Mouse (Mus musculus) 3T3-L1 (cell line): ENCODE data around the gene Ptprg.

Experiments
- DNase-seq: peaks from one replicate; pipeline ENCODE4 v3.0.0-alpha.2; 2015; ENCODE audit warnings: low read depth, low spot score

The Ptprg gene

DNA sequence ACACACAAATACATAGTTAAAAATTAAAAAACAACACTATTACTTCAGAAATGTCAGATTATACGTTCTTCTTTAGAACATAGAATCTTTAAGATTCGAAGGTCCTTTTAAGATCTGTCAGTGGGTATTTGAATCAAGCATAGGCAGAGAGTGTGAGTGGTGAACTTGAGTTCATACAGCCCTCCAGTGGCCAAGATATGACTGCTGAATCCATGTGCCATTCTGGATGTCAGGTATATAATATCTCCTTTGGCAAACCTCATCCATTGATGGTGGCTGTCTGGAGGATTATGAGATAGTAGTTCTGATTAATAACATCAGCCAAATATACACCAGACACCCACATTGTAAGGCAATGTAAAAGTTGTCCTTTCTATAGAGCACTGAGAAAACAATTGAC, 266.0 kb downstream of the Ptprg start:
- DNase-seq = no peak

DNA sequence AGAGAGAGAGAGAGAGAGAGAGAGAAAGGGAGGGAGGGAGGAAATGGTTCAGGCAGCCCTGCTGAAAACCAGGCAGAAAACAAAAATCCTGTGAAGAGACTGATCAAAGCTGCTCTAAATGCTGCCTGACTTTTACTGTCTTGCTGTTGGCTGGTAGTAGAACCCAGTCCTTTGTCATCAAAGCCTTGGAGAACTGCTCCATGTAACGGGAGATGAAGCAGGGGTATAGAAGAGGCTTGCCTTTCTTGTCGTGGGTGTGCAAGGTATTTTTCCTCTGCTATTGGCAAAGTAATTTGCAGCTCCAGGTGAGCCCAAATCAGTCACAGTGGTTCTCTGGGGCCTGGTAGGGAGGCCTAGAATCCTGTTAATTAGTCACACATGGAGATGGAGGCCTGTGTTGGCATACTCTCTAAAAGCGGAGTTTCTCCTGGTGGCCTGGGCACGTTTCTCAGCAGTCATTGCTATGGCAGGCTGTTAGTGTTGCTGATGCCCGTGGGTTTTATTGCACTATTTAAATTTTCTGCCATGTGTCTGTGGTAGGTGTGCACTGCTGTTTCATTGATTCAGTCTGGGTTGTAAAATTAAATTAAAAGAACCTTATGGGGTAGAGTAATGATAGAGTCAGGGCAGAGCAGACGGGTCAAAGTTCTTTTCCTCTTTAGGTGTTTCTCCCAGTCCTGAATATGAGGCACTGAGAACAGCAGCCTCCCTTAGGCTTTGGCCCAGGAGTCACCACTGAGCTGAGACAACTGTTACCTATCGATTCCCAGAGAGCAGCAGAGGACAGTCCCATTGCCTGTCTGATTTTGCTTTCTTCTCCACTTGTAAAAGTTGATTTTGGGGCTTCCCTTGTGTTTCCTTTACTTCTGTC, 269.7 kb downstream of the Ptprg start:
- DNase-seq = no peak

DNA sequence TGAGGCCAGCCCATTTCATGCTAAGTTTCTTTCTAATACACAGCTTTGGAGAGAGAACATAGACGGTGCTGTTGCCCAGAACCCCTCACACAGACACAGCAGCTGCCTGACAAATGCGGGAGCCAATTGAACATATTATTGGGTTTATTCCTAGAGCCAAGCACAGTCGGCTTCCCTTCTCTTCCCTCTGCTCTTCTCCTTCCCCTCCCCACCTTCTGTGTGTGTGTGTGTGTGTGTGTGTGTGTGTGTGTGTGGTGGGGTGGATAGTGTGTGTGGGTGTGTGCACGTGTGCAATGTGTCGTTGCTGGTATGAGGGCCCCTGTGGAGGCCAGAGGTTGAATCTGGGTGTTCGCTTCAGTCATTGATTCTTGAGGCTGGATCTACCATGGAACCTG, 270.4 kb downstream of the Ptprg start:
- no peak for DNase-seq

DNA sequence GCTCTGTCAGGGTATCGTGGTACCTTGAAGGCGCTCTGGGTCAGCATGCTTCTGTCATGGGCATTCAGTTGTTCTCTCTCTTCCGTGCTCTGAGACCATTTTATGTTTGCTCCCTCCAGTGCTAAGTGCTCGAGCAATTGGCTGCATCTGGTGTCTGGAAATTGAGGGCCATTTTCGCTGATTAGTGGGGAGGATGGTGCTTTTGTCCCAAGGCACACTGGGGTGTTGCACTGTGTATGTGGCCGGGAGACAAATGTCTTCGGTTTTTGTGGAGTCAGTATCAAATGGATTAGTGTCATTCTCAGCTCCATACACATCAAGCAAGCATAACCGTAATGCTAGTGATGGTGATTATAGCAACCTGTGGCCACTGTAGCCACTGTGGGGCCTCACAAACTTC, 271.6 kb downstream of the Ptprg start:
- no peak for DNase-seq

DNA sequence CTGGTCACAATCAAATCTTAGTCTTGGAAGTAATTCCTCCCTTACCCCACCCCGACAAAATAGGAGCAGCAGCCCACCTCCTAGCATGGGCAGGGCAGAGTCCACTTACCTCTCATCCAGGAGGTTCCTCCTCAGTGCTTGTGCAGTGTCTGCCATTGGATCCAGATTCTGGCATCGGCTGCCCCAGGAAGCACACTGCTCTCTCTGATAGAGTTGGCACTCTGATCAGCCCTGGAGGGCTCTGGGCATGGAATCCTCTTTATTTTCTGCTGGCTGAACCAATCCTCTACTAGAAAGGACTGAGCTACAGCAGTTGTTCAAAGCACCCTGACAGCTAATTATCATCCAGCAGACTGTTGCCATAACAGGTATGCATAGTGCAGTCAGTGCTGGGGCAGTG, 272.2 kb downstream of the Ptprg start:
- DNase-seq = no peak

DNA sequence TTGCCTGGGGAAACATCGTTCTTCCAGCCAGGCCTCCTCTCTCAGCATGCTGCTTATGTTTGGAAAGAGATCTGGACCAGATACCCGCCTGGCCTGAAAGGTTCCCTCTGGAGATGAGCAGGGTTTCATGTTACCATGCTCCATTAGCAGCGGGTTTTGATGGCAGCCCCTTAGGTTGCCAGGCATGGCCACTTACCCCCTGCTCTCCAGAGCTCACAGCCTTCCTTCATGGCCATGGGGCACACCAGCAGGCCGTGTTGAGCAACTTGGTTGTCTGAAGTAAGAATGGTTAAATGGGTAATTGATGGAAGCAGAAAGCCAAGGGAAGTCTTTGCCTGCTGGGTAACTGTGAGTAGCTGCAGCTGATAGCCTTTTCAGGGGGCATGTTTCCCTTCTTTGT, 274.8 kb downstream of the Ptprg start:
- DNase-seq = no peak

DNA sequence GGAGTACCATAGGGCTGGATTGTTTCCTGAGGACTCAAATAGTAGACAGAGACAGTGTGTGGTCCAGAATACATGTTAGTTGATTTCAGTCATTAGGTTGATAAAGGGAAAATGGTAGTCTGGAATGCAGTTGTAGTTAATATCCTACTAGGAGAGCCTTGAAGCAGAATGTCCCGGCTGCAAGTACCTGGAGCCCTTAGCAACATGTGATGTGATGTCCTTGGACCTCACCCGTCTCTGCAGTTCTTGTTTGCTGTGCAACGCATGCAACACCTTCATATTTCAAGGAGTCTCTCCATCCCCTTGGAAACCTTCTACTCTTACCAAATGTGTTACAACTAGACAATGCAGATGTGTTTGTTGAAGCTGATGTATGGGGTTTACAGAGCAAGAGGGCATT, 280.3 kb downstream of the Ptprg start:
- no peak for DNase-seq

DNA sequence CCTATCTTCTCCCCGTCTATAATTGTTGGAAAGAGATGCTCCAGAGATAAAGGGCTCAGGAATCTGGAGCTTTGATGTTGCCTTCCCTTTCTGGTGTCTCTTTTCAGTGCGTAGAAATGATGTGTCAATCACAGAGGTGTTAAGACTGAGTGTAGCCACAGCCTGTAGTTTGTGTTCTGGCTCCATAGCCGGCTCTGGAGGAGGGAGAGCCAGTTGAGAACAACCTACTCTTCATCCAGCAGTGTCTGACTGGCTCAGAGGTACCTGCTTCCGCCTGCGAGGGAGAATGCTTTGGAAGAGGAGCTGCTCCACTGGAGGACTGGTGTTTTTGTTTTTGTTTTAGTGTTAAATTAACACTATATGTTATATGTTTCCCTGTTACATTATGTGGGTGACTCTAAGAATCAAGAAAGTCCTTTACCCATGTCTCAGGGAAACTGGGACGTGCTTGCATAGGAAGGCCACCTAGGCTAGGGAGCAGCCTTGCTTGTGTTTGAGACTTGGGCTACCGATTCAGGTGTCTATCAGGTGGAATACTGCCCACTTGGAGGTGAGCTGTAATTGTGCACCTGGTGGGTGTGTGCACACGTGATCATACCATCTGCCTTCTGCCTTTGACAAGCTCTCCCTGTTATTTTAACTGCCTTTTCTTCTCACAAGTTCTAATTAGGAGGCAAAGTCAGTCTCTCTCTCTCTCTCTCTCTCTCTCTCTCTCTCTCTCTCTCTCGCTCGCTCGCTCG, 282.5 kb downstream of the Ptprg start:
- no peak for DNase-seq

DNA sequence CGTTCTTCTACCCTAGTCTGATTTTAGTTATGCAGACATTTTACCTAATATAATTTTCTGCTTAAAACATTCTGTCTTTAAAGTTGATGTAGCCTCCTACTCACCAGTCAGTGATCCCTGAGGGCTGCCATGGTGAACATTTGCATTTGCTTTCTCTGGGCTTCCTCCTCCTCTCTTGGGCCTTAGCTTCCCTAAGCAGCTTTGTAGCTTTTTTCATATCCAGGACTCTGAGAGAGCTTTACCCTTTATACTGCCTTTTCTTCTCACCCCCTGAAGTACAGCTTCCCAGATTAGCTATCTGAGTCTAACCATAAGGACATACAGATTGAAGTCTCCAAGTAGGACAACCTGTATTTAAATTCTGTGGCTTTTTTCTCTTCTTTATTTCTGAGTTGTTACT, 284.4 kb downstream of the Ptprg start:
- no peak for DNase-seq

DNA sequence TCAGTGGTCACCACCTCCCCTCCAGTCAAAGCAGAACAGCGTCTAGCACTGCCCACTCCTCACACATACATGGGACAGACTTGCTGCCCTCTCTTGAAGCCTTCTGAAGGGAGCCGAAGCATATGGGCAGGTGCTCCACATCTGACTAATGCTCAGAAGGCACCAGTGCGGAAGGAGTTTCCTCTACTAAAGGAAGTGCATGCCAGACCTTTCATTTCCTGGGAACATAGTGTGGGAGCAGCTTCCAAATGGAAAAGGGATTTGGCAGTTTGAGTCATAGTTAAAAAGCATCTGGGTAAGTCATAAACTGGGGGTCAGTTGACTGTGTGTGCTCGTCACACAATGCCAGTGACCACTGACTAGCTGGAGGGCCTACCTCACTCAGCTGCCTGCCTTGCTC, 288.3 kb downstream of the Ptprg start:
- DNase-seq = no peak

DNA sequence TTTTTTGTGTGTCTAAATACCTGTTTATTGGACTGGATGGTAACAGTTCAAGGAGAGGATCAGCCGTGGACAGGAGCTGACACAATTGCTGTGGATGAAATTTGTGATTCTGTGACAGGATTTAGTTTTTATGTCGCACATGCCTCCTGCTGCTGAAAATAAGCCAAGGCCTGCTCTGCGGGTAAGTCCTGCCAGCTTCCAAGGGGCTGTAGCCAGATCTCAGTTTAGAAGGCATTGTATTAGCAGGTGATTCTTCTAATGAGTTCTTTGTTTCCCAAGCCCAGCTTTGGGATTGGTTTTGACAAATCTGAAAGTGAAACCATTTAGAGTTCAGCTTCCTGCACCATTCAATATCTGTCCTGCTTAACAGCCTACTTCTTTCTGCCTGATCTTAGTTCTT, 299.6 kb downstream of the Ptprg start:
- DNase-seq = no peak

DNA sequence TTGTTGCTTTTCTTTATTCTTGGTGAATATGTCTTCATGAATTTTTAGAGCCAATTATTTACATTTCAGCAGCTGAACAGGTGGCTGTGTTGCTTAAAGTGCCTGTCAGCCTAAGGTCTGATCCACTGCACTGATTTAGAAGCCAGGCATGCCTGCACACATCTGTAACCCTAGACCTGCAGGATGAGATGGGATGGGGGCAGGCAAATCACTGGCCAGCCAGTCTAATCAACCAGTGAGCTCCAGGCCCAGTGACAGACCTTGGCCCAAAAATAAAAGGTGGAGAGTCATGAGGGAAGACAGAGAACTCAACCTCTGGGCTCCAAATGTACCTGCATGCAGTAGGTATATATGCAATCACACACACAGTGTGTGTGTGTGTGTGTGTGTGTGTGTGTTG, 302.2 kb downstream of the Ptprg start:
- DNase-seq = no peak

DNA sequence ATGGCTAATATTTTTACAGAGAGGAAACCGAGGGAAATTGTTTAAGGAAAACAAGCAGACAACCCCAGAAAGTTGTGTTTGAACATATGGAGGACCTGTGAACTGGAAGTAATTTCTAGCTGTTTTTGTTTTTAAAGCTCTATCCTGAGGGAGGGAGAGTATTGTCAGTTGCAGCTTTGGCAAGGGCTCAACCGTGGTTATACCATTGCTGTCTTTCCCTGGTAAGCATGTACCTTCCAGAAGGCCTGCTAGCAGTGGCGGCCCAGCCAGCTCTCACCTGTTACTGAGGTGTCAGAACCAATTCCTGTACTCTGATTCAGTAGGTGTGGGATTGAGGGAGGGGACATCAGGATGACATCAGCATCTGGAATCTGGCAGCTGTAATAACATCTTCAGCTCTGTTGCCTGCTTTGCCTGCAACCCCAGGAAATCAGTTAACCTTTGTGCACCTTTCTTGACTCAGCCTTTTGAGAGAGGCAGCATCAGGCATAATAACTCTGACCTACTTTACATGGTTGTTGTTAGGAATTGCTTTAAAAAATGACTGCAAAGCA, 304.7 kb downstream of the Ptprg start:
- no peak for DNase-seq

DNA sequence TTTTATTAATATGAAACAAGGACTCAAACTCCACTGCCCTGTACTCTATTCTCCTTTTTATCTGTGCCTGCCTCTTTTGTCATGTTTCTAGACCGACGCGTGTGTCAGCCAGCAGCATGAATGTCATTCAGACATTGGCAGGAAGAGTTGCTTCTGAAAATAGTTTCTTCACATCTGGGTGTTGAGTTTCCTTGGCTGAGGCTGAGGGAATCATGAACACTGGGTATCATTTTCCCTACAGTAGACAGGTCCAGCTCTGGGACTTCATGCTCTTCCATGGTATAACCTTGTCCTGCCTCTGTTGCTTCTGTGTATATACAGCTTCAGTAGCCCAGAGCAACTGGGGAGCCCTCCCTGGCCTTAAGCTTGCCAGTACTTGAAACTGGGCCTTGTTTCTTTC, 310.0 kb downstream of the Ptprg start:
- DNase-seq = no peak

DNA sequence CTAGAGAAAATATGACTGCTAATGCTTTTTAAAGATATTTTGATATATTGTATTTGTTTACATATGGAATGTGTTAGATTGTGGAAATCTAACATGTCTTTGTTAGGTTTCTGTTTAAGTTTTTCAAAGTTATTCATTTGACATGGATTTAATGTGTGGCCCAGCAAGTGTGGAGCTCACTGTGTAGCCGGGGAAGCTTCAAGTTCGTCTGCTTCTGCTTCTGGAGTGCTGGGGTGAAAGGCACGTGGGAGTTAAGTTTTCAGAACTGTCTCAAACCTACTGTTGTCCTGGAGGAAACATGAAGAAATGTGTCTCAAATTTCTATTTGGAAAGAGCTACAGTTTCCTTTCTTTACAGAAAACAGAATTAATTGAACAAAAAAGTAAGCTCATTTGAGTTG, 311.5 kb downstream of the Ptprg start:
- DNase-seq = no peak

DNA sequence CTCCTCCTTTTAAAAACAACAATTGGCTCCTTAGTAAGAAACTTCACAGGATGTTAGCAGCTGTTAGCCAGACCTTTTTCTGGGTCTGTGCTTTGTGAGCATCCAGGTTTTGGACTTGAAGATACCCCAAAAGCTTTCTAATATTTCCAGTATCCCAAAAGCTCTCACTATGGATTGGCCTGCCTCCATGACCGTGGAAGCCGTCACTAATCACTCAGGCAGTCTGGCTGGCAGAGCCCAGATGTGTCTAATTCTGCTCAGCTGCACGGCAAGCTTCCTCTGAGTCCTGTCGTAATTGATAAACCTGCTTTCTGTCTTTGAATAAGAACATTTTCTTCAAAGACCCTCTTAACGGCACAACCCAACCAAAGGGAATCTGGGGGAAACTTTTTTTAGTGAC, 312.0 kb downstream of the Ptprg start:
- no peak for DNase-seq

DNA sequence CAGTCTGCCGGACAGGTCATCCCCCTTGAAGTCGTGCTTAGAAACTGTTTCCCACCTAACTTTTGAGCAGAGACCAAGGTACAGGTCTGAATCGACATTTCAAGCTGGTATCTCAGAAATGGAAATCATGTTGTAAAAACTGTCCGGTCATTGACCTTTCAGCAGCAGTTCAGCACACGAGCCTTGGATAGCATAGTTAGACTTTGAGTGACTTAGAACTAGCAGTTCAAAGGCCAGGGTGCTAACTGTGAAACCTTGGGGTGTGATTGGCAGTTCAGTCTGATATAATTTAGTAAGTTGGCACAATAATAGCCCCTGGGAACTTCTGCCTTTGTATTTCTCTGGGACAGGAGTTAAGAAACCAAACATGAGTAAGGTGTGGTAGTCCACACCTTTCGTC, 312.5 kb downstream of the Ptprg start:
- no peak for DNase-seq

DNA sequence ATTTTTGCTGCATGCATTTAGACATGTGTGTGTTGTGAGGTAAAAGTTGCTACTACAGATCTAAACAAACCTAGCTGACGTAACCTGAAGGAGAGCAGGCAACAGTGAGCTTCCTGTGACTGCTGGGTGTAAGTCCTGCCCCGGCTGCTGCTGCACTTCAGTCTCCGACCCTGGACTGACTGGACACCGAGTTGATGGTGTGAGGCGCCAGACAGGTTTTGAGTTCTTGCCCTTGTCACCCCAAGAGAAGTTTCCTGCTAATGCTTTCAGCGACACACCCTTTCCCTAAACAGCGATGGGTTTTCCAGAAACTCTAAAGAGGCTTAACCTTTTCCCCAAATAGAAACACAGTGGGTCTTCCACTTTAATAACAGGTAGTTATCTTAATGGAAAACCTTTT, 313.1 kb downstream of the Ptprg start:
- no peak for DNase-seq

DNA sequence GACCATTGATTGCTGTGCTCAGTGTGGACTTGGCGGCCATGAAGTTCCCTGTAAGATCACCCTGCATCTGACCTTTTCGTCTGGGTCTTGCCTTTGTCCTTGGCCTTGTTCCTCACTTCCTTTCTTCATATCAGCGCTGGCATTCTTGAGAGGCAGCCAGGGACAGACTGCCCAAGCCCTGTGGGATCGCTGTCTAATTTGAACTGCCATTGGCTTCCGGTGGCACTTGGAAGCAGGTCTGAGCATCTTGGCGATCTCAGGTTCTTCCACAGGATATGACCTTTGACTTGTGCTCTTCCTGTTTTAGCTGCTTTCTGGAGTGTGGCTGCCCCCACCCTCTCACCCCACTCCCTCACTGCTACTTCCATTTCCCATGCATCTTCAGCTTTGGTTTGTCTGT, 315.3 kb downstream of the Ptprg start:
- no peak for DNase-seq

DNA sequence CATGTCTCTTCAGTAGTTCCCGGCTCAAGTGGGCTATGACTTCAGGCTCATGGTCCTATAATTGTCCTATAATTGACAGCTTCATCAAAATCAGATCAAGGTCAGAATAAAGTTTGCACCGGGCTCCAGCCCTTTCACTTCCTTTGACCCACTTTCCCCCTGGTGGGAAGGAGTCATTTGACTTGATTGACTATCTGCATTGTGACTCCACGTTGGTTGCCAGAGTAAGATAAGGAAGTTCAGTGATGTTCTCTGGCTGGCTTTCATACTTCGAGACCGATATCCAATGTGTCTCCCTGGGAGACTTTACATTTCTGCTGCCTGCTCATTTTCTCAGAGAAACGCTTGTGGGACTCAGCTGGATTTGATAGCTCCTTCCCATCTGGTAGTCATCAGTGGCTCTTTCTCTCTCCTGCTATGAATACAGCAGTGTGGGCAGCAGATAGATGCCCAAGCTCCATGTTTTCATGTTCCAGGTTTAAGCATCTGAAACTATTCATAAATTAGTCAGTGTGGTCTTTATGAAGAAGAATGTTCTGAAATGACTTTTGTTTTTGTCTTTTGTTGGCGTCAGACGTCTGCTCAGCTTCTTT, 318.5 kb downstream of the Ptprg start:
- no peak for DNase-seq

DNA sequence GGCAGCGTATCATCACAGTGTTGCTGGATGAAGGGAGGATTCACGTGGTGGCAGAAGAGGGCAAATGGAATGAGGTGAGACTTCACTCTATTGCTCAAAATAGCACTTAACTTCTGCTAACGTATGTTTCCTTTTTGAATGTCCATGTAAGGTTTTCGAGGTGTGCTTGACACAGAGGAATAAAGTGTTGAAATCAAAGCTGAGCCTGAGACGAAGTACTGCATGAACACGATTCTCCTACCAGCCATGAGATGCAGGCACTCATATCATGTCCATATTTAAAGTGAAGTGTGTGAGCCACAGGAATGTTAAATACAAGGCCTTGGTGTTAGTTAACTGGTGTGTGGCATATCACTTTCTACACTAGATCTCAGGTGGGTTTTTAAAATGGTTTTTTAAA, 320.9 kb downstream of the Ptprg start:
- DNase-seq = no peak
